Mouse (Mus musculus) layer of hippocampus, adult 8-10 months (tissue): ENCODE results near the gene Amd1. TPM values are rescaled to one million over a fixed set of nuclear protein-coding genes. Genes with fewer than 3 reads are reported as not detected.
A peak's percentile ranks its signal among the peaks of the same experiment; 100 is the strongest.

Experiments used
- DNase-seq, 2 experiments: peaks; one replicate each; pipeline ENCODE4 v3.0.0; 2022; ENCODE audit warnings: low spot score in 2 of 2
- total RNA-seq, 4 experiments: library from RNA; stranded (reverse); gene quantifications; 2 replicates each; pipeline ENCODE4 v1.2.4; 2022

The Amd1 gene
- total RNA-seq, 4 experiments from 2014 or later: 72.0 to 95.1 (median 79.5) TPM

- peak; percentile 90 to 93 for DNase-seq
Observed at GRCm38 (mm10) chr10:40257414-40258255, 44.4 kb downstream of the Amd1 start, which contains the start of gene Gtf3c6. TSS of gene Gtf3c6 (minus strand) at chr10:40258108.

GRCm38 (mm10) chr10:40256716-40257115, 45.3 kb downstream of the Amd1 start:
- DNase-seq: peak; percentile 28 to 33

- DNase-seq: no peak
Observed at GRCm38 (mm10) chr10:40250969-40251368, 51.0 kb downstream of the Amd1 start.

- no peak for DNase-seq
Observed at GRCm38 (mm10) chr10:40249625-40250024, 52.4 kb downstream of the Amd1 start.

GRCm38 (mm10) chr10:40247166-40247716, 54.7 kb downstream of the Amd1 start:
- DNase-seq: peak in 1 of 2 experiments; percentile 18

GRCm38 (mm10) chr10:40246374-40247165, 55.4 kb downstream of the Amd1 start, which contains the start of gene Rpf2:
TSS of gene Rpf2 (minus strand) at chr10:40247036.
- DNase-seq: peak; percentile 74 to 77

GRCm38 (mm10) chr10:40237826-40238225, 64.2 kb downstream of the Amd1 start:
- no peak for DNase-seq

Other genes starting within 250 kb of the Amd1 start
- gene Slc16a10, start 159.9 kb downstream of the Amd1 start, total RNA-seq: 1 to 10 TPM; 3.9 to 5.0 (median 4.3) TPM
- gene Rpf2, start 55.1 kb downstream of the Amd1 start, total RNA-seq: 10 to 100 TPM; 16.2 to 23.9 (median 22.2) TPM
- 10 to 100 TPM; 22.3 to 27.2 (median 23.9) TPM for gene Gtf3c6, start 44.1 kb downstream of the Amd1 start, total RNA-seq
- gene Cdk19, start 37.4 kb upstream of the Amd1 start, total RNA-seq: 10 to 100 TPM; 32.8 to 35.1 (median 34.0) TPM